Mouse (Mus musculus): ENCODE measurements around the gene Mlst8. TPM values are rescaled to one million over a fixed set of nuclear protein-coding genes. Genes with fewer than 3 reads are reported as not detected.
A peak's percentile ranks its signal among the peaks of the same experiment; 100 is the strongest.

The Mlst8 gene
- polyA plus RNA-seq, 2 experiments, result 9.6 to 13.5 TPM

DNA sequence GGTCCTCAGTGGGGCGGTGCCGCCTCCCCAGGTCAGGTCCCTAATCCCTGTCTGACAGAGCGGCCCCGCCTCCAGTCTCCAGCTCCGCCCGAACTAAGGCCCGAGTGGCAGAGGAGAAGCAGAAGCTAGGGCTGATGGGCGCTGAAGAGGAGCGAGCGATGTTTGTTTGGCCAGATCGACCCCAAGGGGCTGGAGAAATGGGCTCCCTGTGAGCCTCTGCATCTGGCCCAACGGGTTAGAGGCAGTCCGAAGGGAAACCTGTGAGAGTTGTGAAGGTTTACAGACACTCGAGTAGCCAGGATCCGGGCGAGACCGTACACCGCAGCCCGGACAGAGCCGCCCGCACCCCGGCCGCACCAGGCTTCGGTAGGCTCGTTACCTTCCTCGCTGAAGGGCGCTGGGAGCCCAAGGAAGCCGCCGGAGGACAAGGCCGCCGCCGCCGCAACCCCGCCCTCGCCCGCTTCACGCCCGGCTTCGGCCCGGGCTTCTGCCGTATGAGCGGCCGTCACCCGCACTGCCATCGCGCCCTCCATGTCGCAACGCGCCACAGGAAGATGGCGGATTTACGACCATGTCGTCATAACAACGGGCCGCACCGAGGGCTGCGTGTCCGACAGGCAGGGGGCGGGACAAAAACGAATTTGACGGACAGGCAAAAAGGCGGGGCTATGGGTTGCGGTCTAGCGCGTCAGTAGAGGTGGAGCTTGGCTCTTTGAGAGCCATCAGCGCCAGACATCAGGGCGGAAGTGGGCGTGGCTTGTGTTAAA lies 23.9 kb downstream of the Mlst8 start:
- Histone ChIP-seq H3K27me3 (ENCODE audit: control insufficient read depth, insufficient read depth, low read length) (no peaks in the 10 kb centered on the region), H3K27ac (peak overlapping the region; percentile 98), H3K4me2 (ENCODE audit: low read depth) (peak overlapping the region; percentile 97), H3K4me1 (replicated peaks; ENCODE audit: control insufficient read depth in 2 of 2, insufficient read depth in 2 of 2, low read length in 1 of 2) (peaks cover 18 to 20% of the 10 kb centered on the region in 2 experiments), H3K9me3 (ENCODE audit: control insufficient read depth, low read length) (no peaks in the 10 kb centered on the region), H3K9ac (replicated peaks) (peak overlapping the region; percentile 99), H3K4me3 (ENCODE audit: insufficient read depth in 1 of 2, low read depth in 2 of 2, low read length in 2 of 2) (peak overlapping the region; percentile 84 to 96), H3K36me3 (replicated peaks; ENCODE audit: control insufficient read depth, insufficient read depth, low read depth) (peaks cover 8% of the 10 kb centered on the region)
- TF ChIP-seq EP300 (IDR thresholded peaks at IDR 0.05; ENCODE audit: low read depth), result no peak
- TF ChIP-seq CTCF (IDR thresholded peaks at IDR 0.05; ENCODE audit: low read depth), result 0 out of 2 replicates have a peak, but pooled peaks have one; percentile 26
- ATAC-seq (ENCODE audit: insufficient read depth), result peak; percentile 94
- under 1% methylated on average over 67 of the region's 67 CpGs for WGBS (ENCODE audit: insufficient replicate concordance)
- peak; percentile 99 to 100 (median 99) for DNase-seq (ENCODE audit: low read depth in 3 of 3, low spot score in 3 of 3)

GRCm38 (mm10) chr17:24454218-24454755 lies 24.6 kb downstream of the Mlst8 start:
- TF ChIP-seq CTCF (IDR thresholded peaks at IDR 0.05; ENCODE audit: low read depth) (no peak), EP300 (IDR thresholded peaks at IDR 0.05; ENCODE audit: low read depth) (no peak)
- 2% methylated on average over 14 of the region's 14 CpGs for WGBS (ENCODE audit: insufficient replicate concordance)
- no peak for ATAC-seq (ENCODE audit: insufficient read depth)

GRCm38 (mm10) chr17:24453372-24453771 lies 25.5 kb downstream of the Mlst8 start:
- ATAC-seq (ENCODE audit: insufficient read depth) (no peak), DNase-seq (ENCODE audit: low read depth in 3 of 3, low spot score in 3 of 3) (peak in 2 of 3 experiments; percentile 49 to 58)
- H3K4me2 ChIP-seq (ENCODE audit: low read depth), result peak overlapping the region; percentile 97
- H3K27me3 ChIP-seq (ENCODE audit: control insufficient read depth, insufficient read depth, low read length), result no peaks in the 10 kb centered on the region
- H3K9me3 ChIP-seq (ENCODE audit: control insufficient read depth, low read length), result no peaks in the 10 kb centered on the region
- 0 out of 2 replicates have a peak overlapping the region, but pooled peaks have one; percentile 99 for H3K9ac ChIP-seq (replicated peaks)
- H3K4me3 ChIP-seq (ENCODE audit: insufficient read depth in 1 of 2, low read depth in 2 of 2, low read length in 2 of 2), result no peak overlapping the region
- H3K27ac ChIP-seq, result peak overlapping the region; percentile 98
- peaks cover 13% of the 10 kb centered on the region for H3K36me3 ChIP-seq (replicated peaks; ENCODE audit: control insufficient read depth, insufficient read depth, low read depth)
- no peak for TF ChIP-seq EP300 (IDR thresholded peaks at IDR 0.05; ENCODE audit: low read depth)
- no peak for TF ChIP-seq CTCF (IDR thresholded peaks at IDR 0.05; ENCODE audit: low read depth)
- H3K4me1 ChIP-seq (replicated peaks; ENCODE audit: control insufficient read depth in 2 of 2, insufficient read depth in 2 of 2, low read length in 1 of 2), result peaks cover 18 to 20% of the 10 kb centered on the region in 2 experiments
- WGBS (ENCODE audit: insufficient replicate concordance), result 45% methylated on average over 2 of the region's 2 CpGs

More at GRCm38 (mm10) chr17:24454218-24454755, 24.6 kb downstream of the Mlst8 start:
- peak overlapping the region; percentile 99 for H3K9ac ChIP-seq (replicated peaks)
- no peaks in the 10 kb centered on the region for H3K9me3 ChIP-seq (ENCODE audit: control insufficient read depth, low read length)
- peak overlapping the region; percentile 97 for H3K4me2 ChIP-seq (ENCODE audit: low read depth)
- no peak for DNase-seq (ENCODE audit: low read depth in 3 of 3, low spot score in 3 of 3)
- H3K4me3 ChIP-seq (ENCODE audit: insufficient read depth in 1 of 2, low read depth in 2 of 2, low read length in 2 of 2), result peak overlapping the region; percentile 84 to 96
- H3K27me3 ChIP-seq (ENCODE audit: control insufficient read depth, insufficient read depth, low read length), result no peaks in the 10 kb centered on the region
- peaks cover 18 to 20% of the 10 kb centered on the region in 2 experiments for H3K4me1 ChIP-seq (replicated peaks; ENCODE audit: control insufficient read depth in 2 of 2, insufficient read depth in 2 of 2, low read length in 1 of 2)
- peak overlapping the region; percentile 98 for H3K27ac ChIP-seq
- peaks cover 13% of the 10 kb centered on the region for H3K36me3 ChIP-seq (replicated peaks; ENCODE audit: control insufficient read depth, insufficient read depth, low read depth)

- no peak overlapping the region for H3K4me2 ChIP-seq (ENCODE audit: low read depth)
- peaks cover 29% of the 10 kb centered on the region for H3K36me3 ChIP-seq (replicated peaks; ENCODE audit: control insufficient read depth, insufficient read depth, low read depth)
- no peaks in the 10 kb centered on the region for H3K9me3 ChIP-seq (ENCODE audit: control insufficient read depth, low read length)
- WGBS (ENCODE audit: insufficient replicate concordance), result 78% methylated on average over 6 of the region's 6 CpGs
- H3K9ac ChIP-seq (replicated peaks), result no peak overlapping the region; the same call in 1 of the 2 replicates
- H3K4me1 ChIP-seq (replicated peaks; ENCODE audit: control insufficient read depth in 2 of 2, insufficient read depth in 2 of 2, low read length in 1 of 2), result peaks cover 18 to 20% of the 10 kb centered on the region in 2 experiments
- DNase-seq (ENCODE audit: low read depth in 3 of 3, low spot score in 3 of 3) (no peak), ATAC-seq (ENCODE audit: insufficient read depth) (no peak)
- no peak overlapping the region for H3K4me3 ChIP-seq (ENCODE audit: insufficient read depth in 1 of 2, low read depth in 2 of 2, low read length in 2 of 2)
- no peak overlapping the region for H3K27ac ChIP-seq
- H3K27me3 ChIP-seq (ENCODE audit: control insufficient read depth, insufficient read depth, low read length), result no peaks in the 10 kb centered on the region
- TF ChIP-seq CTCF (IDR thresholded peaks at IDR 0.05; ENCODE audit: low read depth), result no peak
- TF ChIP-seq EP300 (IDR thresholded peaks at IDR 0.05; ENCODE audit: low read depth), result no peak
These were observed 27.7 kb downstream of the Mlst8 start for GRCm38 (mm10) chr17:24451220-24451619.

- Histone ChIP-seq H3K27ac (no peak overlapping the region), H3K9me3 (ENCODE audit: control insufficient read depth, low read length) (no peaks in the 10 kb centered on the region), H3K27me3 (ENCODE audit: control insufficient read depth, insufficient read depth, low read length) (no peaks in the 10 kb centered on the region), H3K36me3 (replicated peaks; ENCODE audit: control insufficient read depth, insufficient read depth, low read depth) (peaks cover 40% of the 10 kb centered on the region), H3K4me3 (ENCODE audit: insufficient read depth in 1 of 2, low read depth in 2 of 2, low read length in 2 of 2) (no peak overlapping the region), H3K4me1 (replicated peaks; ENCODE audit: control insufficient read depth in 2 of 2, insufficient read depth in 2 of 2, low read length in 1 of 2) (peaks cover 13 to 15% of the 10 kb centered on the region in 2 experiments), H3K4me2 (ENCODE audit: low read depth) (no peak overlapping the region), H3K9ac (replicated peaks) (no peak overlapping the region)
- 85% methylated on average over 6 of the region's 6 CpGs for WGBS (ENCODE audit: insufficient replicate concordance)
- DNase-seq (ENCODE audit: low read depth in 3 of 3, low spot score in 3 of 3) (no peak), ATAC-seq (ENCODE audit: insufficient read depth) (no peak)
- TF ChIP-seq EP300 (IDR thresholded peaks at IDR 0.05; ENCODE audit: low read depth) (no peak), CTCF (IDR thresholded peaks at IDR 0.05; ENCODE audit: low read depth) (no peak)
These were observed 29.4 kb downstream of the Mlst8 start for GRCm38 (mm10) chr17:24449507-24449906.

Measured in liver, embryonic 14.5 days (tissue).